Mouse (Mus musculus): ENCODE measurements around the gene Adcy9.

GRCm38 (mm10) chr16:4439302-4440066 is 19.2 kb upstream of the Adcy9 start:
- TF ChIP-seq POLR2A (IDR thresholded peaks at IDR 0.05; ENCODE audit: low read depth, low read length) (no peak), CTCF (conservative IDR thresholded peaks at IDR 0.05; ENCODE audit: insufficient read depth, insufficient read length, low read depth, low read length) (no peak)

Data from kidney, adult 2 months (tissue).